Mouse (Mus musculus) hindbrain, postnatal 0 days (tissue): ENCODE data around the gene Emilin3. TPM values are rescaled to one million over a fixed set of nuclear protein-coding genes. Genes with fewer than 3 reads are reported as not detected.

Source experiments
- ATAC-seq: fragments of 200-750 bp; cut with Nextera tagmentation; 2 replicates; pipeline ENCODE4 v1.8.0; 2017; ENCODE audit warnings: mild to moderate bottlenecking, moderate TSS enrichment, moderate library complexity
- DNase-seq: peaks from one replicate; pipeline ENCODE4 v3.0.0-alpha.2; 2015; ENCODE audit warnings: low spot score
- H3K27ac ChIP-seq: fragments of 300-500 bp; sonication (generic); 2 replicates; pipeline ENCODE4 v1.5.1; 2014; ENCODE audit warnings: mild to moderate bottlenecking
- H3K27me3 ChIP-seq: fragments of 300-500 bp; sonication (generic); 2 replicates; pipeline ENCODE4 v1.6.1; 2014; ENCODE audit warnings: low read length, mixed read lengths; ENCODE audit not compliant: insufficient read depth
- H3K36me3 ChIP-seq: fragments of 300-500 bp; sonication (generic); 2 replicates; pipeline ENCODE4 v1.6.1; 2014; ENCODE audit warnings: low read length, mixed read lengths; ENCODE audit not compliant: insufficient read depth
- H3K4me1 ChIP-seq: fragments of 300-500 bp; sonication (generic); 2 replicates; pipeline ENCODE4 v1.6.1; 2014; ENCODE audit warnings: antibody characterized with exemption, low read length, mixed read lengths; ENCODE audit not compliant: insufficient read depth
- H3K4me2 ChIP-seq: fragments of 300-500 bp; sonication (generic); 2 replicates; pipeline ENCODE4 v1.6.1; 2014; ENCODE audit warnings: low read depth, mild to moderate bottlenecking, low read length, moderate library complexity, mixed read lengths
- H3K4me3 ChIP-seq: fragments of 300-500 bp; sonication (generic); 2 replicates; pipeline ENCODE4 v1.5.1; 2014; ENCODE audit warnings: low read length
- H3K9ac ChIP-seq: fragments of 300-500 bp; sonication (generic); replicated peaks from 2 replicates; pipeline ENCODE4 v1.6.1; 2014; ENCODE audit warnings: mild to moderate bottlenecking, low read length, moderate library complexity, mixed read lengths
- H3K9me3 ChIP-seq: fragments of 300-500 bp; sonication (generic); 2 replicates; pipeline ENCODE4 v1.6.1; 2016; ENCODE audit warnings: low read length, mixed read lengths
- CTCF ChIP-seq: IDR thresholded peaks from 2 replicates; pipeline ENCODE4 v1.5.1; 2016; ENCODE audit warnings: antibody characterized with exemption, control low read depth, low read depth
- WGBS: fragments of 180-500 bp; shearing (Covaris S2); extraction: QIAGEN DNeasy Blood & Tissue Kit; methylation state at CpG from one replicate; pipeline ENCODE4 v1.1.7; 2014; 5-methylcytosine and 5-hydroxymethylcytosine counted together
- polyA plus RNA-seq: library from polyadenylated mRNA; unstranded; fragments of >200 nt; fragmentation: Nextera tagmentation; extraction: Ambion mirVana; gene quantifications from 2 replicates; pipeline ENCODE4 v1.2.1, GENCODE M21; 2015
- total RNA-seq: library from RNA; depleted of rRNA; stranded (reverse); fragments of >200 nt; gene quantifications from 2 replicates; pipeline ENCODE4 v1.2.3, GENCODE M21; 2014

Gene Emilin3
- total and polyA plus RNA-seq, 2 experiments from 2014 or later: 0.54 to 3.1 TPM

GRCm38 (mm10) chr2:160910633-160911032 is 1.5 kb downstream of the Emilin3 start:
- no peak for TF ChIP-seq CTCF
- Histone ChIP-seq H3K4me1 (peaks cover 5% of the 10 kb centered on the region), H3K9ac (no peak overlapping the region), H3K27ac (no peak overlapping the region), H3K36me3 (no peaks in the 10 kb centered on the region), H3K4me3 (no peak overlapping the region), H3K9me3 (no peaks in the 10 kb centered on the region), H3K27me3 (peaks cover 26% of the 10 kb centered on the region; the same call in 1 of the 2 replicates), H3K4me2 (no peak overlapping the region)
- WGBS: 88% methylated on average over 5 of the region's 5 CpGs
- no peak for DNase-seq
- no peak for ATAC-seq

- no peaks in the 10 kb centered on the region for H3K36me3 ChIP-seq
- H3K27ac ChIP-seq: no peak overlapping the region
- H3K4me1 ChIP-seq: peaks cover 5% of the 10 kb centered on the region
- ATAC-seq (no peak), DNase-seq (no peak)
- H3K4me3 ChIP-seq: no peak overlapping the region
- 55% methylated on average over 18 of the region's 18 CpGs for WGBS
- H3K9ac ChIP-seq: no peak overlapping the region
- H3K27me3 ChIP-seq: peaks cover 26% of the 10 kb centered on the region; the same call in 1 of the 2 replicates
- H3K9me3 ChIP-seq: no peaks in the 10 kb centered on the region
- no peak for TF ChIP-seq CTCF
- H3K4me2 ChIP-seq: no peak overlapping the region
These were observed 3.5 kb downstream of the Emilin3 start for GRCm38 (mm10) chr2:160908607-160909006.

GRCm38 (mm10) chr2:160906101-160906500 is 6.0 kb downstream of the Emilin3 start:
- 0 out of 2 replicates have a peak, but pooled peaks have one; percentile 35 for ATAC-seq
- Histone ChIP-seq H3K4me1 (no peaks in the 10 kb centered on the region), H3K27me3 (peaks cover 10% of the 10 kb centered on the region; the same call in 1 of the 2 replicates), H3K36me3 (no peaks in the 10 kb centered on the region), H3K4me3 (no peak overlapping the region), H3K27ac (no peak overlapping the region), H3K4me2 (no peak overlapping the region), H3K9ac (no peak overlapping the region), H3K9me3 (no peaks in the 10 kb centered on the region)
- DNase-seq: peak; percentile 36
- 70% methylated on average over 5 of the region's 5 CpGs for WGBS
- no peak for TF ChIP-seq CTCF

GRCm38 (mm10) chr2:160905301-160905700 is 6.8 kb downstream of the Emilin3 start:
- DNase-seq: no peak
- no peak for ATAC-seq
- no peaks in the 10 kb centered on the region for H3K36me3 ChIP-seq
- no peak for TF ChIP-seq CTCF
- WGBS: 96% methylated on average over 12 of the region's 12 CpGs
- peaks cover 2% of the 10 kb centered on the region; the same call in 1 of the 2 replicates for H3K27me3 ChIP-seq
- H3K9ac ChIP-seq: no peak overlapping the region
- no peak overlapping the region for H3K4me2 ChIP-seq
- no peak overlapping the region for H3K4me3 ChIP-seq
- H3K27ac ChIP-seq: no peak overlapping the region
- no peaks in the 10 kb centered on the region for H3K9me3 ChIP-seq
- H3K4me1 ChIP-seq: no peaks in the 10 kb centered on the region

GRCm38 (mm10) chr2:160901656-160902412 is 10.3 kb downstream of the Emilin3 start:
- WGBS: 72% methylated on average over 7 of the region's 7 CpGs
- Histone ChIP-seq H3K4me3 (no peak overlapping the region), H3K27ac (no peak overlapping the region), H3K4me2 (no peak overlapping the region), H3K36me3 (no peaks in the 10 kb centered on the region), H3K27me3 (no peaks in the 10 kb centered on the region), H3K4me1 (no peaks in the 10 kb centered on the region), H3K9ac (no peak overlapping the region), H3K9me3 (no peaks in the 10 kb centered on the region)
- ATAC-seq: no peak
- no peak for TF ChIP-seq CTCF
- DNase-seq: no peak

GRCm38 (mm10) chr2:160891697-160892096 is 20.4 kb downstream of the Emilin3 start:
- no peak for DNase-seq
- Histone ChIP-seq H3K4me1 (peaks cover 6% of the 10 kb centered on the region; the same call in 1 of the 2 replicates), H3K4me3 (no peak overlapping the region), H3K4me2 (no peak overlapping the region), H3K36me3 (no peaks in the 10 kb centered on the region), H3K27ac (no peak overlapping the region), H3K9me3 (no peaks in the 10 kb centered on the region), H3K27me3 (no peaks in the 10 kb centered on the region), H3K9ac (no peak overlapping the region)
- no peak for TF ChIP-seq CTCF
- ATAC-seq: no peak
- 86% methylated on average over 9 of the region's 9 CpGs for whole genome bisulfite sequencing

- H3K27ac ChIP-seq: no peak overlapping the region
- no peak overlapping the region for H3K9ac ChIP-seq
- H3K4me2 ChIP-seq: no peak overlapping the region
- no peaks in the 10 kb centered on the region for H3K36me3 ChIP-seq
- 86% methylated on average over 5 of the region's 5 CpGs for WGBS
- no peak overlapping the region for H3K4me3 ChIP-seq
- ATAC-seq (no peak), DNase-seq (no peak)
- H3K27me3 ChIP-seq: no peaks in the 10 kb centered on the region
- no peaks in the 10 kb centered on the region for H3K9me3 ChIP-seq
- H3K4me1 ChIP-seq: peaks cover 6% of the 10 kb centered on the region; the same call in 1 of the 2 replicates
- no peak for TF ChIP-seq CTCF
These were observed 21.1 kb downstream of the Emilin3 start for GRCm38 (mm10) chr2:160891045-160891444.
